Mouse (Mus musculus): ENCODE measurements around the gene Fbxo7. TPM values are rescaled to one million over a fixed set of nuclear protein-coding genes. Genes with fewer than 3 reads are reported as not detected.

The Fbxo7 gene
- 40.8 and 50.5 TPM in 2 replicates for polyA plus RNA-seq (2012; rRNA removed)

GRCm38 (mm10) chr10:86021749-86022473, at the start of gene Fbxo7:
Fbxo7 (plus strand) TSS chr10:86021972.
- peak; percentile 88 to 89 for DNase-seq
- peak within 1 kb of the TSS; percentile 87 for H3K27ac ChIP-seq (ENCODE audit: insufficient read depth, low read length)
- H3K4me1 ChIP-seq (ENCODE audit: control insufficient read depth, insufficient read depth, low read length), result no peaks in the 10 kb centered on the region; the same call in 1 of the 2 replicates
- H3K27me3 ChIP-seq (ENCODE audit: control insufficient read depth, insufficient read depth, low read length), result no peaks in the 10 kb centered on the region
- TF ChIP-seq CTCF (IDR thresholded peaks at IDR 0.05; ENCODE audit: borderline replicate concordance, insufficient read depth, low read depth, low read length) (peak; percentile 83), POLR2A (IDR thresholded peaks at IDR 0.05; ENCODE audit: borderline replicate concordance, insufficient read depth, low read length) (peak; percentile 41; the same call in 1 of the 2 replicates)
- H3K4me3 ChIP-seq (replicated peaks; ENCODE audit: insufficient read depth, low read depth, low read length), result peak within 1 kb of the TSS; percentile 77
- under 1% methylated on average over 82 of the region's 82 CpGs for whole genome bisulfite sequencing

- Histone ChIP-seq H3K27ac (ENCODE audit: insufficient read depth, low read length) (no peak overlapping the region), H3K27me3 (ENCODE audit: control insufficient read depth, insufficient read depth, low read length) (no peaks in the 10 kb centered on the region), H3K4me1 (ENCODE audit: control insufficient read depth, insufficient read depth, low read length) (no peaks in the 10 kb centered on the region), H3K4me3 (replicated peaks; ENCODE audit: insufficient read depth, low read depth, low read length) (no peak overlapping the region)
- TF ChIP-seq POLR2A (IDR thresholded peaks at IDR 0.05; ENCODE audit: borderline replicate concordance, insufficient read depth, low read length) (no peak), CTCF (IDR thresholded peaks at IDR 0.05; ENCODE audit: borderline replicate concordance, insufficient read depth, low read depth, low read length) (no peak)
- 42% methylated on average over 4 of the region's 4 CpGs for WGBS
- peak in 1 of 2 experiments; percentile 27 for DNase-seq
Observed at GRCm38 (mm10) chr10:85972915-85973314, 48.9 kb upstream of the Fbxo7 start.

GRCm38 (mm10) chr10:85989412-85990115, 32.2 kb upstream of the Fbxo7 start:
- WGBS, result 73% methylated on average over 6 of the region's 6 CpGs
- no peaks in the 10 kb centered on the region for H3K27me3 ChIP-seq (ENCODE audit: control insufficient read depth, insufficient read depth, low read length)
- no peak for TF ChIP-seq CTCF (IDR thresholded peaks at IDR 0.05; ENCODE audit: borderline replicate concordance, insufficient read depth, low read depth, low read length)
- no peak for TF ChIP-seq POLR2A (IDR thresholded peaks at IDR 0.05; ENCODE audit: borderline replicate concordance, insufficient read depth, low read length)
- no peaks in the 10 kb centered on the region for H3K4me1 ChIP-seq (ENCODE audit: control insufficient read depth, insufficient read depth, low read length)
- H3K27ac ChIP-seq (ENCODE audit: insufficient read depth, low read length), result no peak overlapping the region
- no peak overlapping the region for H3K4me3 ChIP-seq (replicated peaks; ENCODE audit: insufficient read depth, low read depth, low read length)
- no peak for DNase-seq

- Histone ChIP-seq H3K27ac (ENCODE audit: insufficient read depth, low read length) (no peak overlapping the region), H3K4me1 (ENCODE audit: control insufficient read depth, insufficient read depth, low read length) (no peaks in the 10 kb centered on the region), H3K27me3 (ENCODE audit: control insufficient read depth, insufficient read depth, low read length) (no peaks in the 10 kb centered on the region), H3K4me3 (replicated peaks; ENCODE audit: insufficient read depth, low read depth, low read length) (no peak overlapping the region)
- WGBS, result 87% methylated on average over 4 of the region's 4 CpGs
- TF ChIP-seq POLR2A (IDR thresholded peaks at IDR 0.05; ENCODE audit: borderline replicate concordance, insufficient read depth, low read length), result no peak
- TF ChIP-seq CTCF (IDR thresholded peaks at IDR 0.05; ENCODE audit: borderline replicate concordance, insufficient read depth, low read depth, low read length), result no peak
- no peak for DNase-seq
Observed at GRCm38 (mm10) chr10:85992412-85992811, 29.4 kb upstream of the Fbxo7 start.

GRCm38 (mm10) chr10:85993836-85994235, 27.9 kb upstream of the Fbxo7 start:
- no peaks in the 10 kb centered on the region for H3K27me3 ChIP-seq (ENCODE audit: control insufficient read depth, insufficient read depth, low read length)
- WGBS, result 87% methylated on average over 9 of the region's 9 CpGs
- no peak for TF ChIP-seq POLR2A (IDR thresholded peaks at IDR 0.05; ENCODE audit: borderline replicate concordance, insufficient read depth, low read length)
- no peak for TF ChIP-seq CTCF (IDR thresholded peaks at IDR 0.05; ENCODE audit: borderline replicate concordance, insufficient read depth, low read depth, low read length)

GRCm38 (mm10) chr10:85994543-85995104, 27.1 kb upstream of the Fbxo7 start:
- no peak overlapping the region for H3K4me3 ChIP-seq (replicated peaks; ENCODE audit: insufficient read depth, low read depth, low read length)
- H3K27ac ChIP-seq (ENCODE audit: insufficient read depth, low read length), result no peak overlapping the region
- H3K4me1 ChIP-seq (ENCODE audit: control insufficient read depth, insufficient read depth, low read length), result no peaks in the 10 kb centered on the region
- no peak for DNase-seq
- TF ChIP-seq CTCF (IDR thresholded peaks at IDR 0.05; ENCODE audit: borderline replicate concordance, insufficient read depth, low read depth, low read length) (no peak), POLR2A (IDR thresholded peaks at IDR 0.05; ENCODE audit: borderline replicate concordance, insufficient read depth, low read length) (no peak)
- H3K27me3 ChIP-seq (ENCODE audit: control insufficient read depth, insufficient read depth, low read length), result no peaks in the 10 kb centered on the region
- WGBS, result 83% methylated on average over 5 of the region's 5 CpGs

More at GRCm38 (mm10) chr10:85993836-85994235, 27.9 kb upstream of the Fbxo7 start:
- Histone ChIP-seq H3K4me1 (ENCODE audit: control insufficient read depth, insufficient read depth, low read length) (no peaks in the 10 kb centered on the region), H3K4me3 (replicated peaks; ENCODE audit: insufficient read depth, low read depth, low read length) (no peak overlapping the region), H3K27ac (ENCODE audit: insufficient read depth, low read length) (no peak overlapping the region)
- no peak for DNase-seq

GRCm38 (mm10) chr10:86000447-86000846, 21.3 kb upstream of the Fbxo7 start:
- WGBS, result 95% methylated on average over 4 of the region's 4 CpGs
- no peak for DNase-seq
- H3K27ac ChIP-seq (ENCODE audit: insufficient read depth, low read length), result no peak overlapping the region
- H3K4me1 ChIP-seq (ENCODE audit: control insufficient read depth, insufficient read depth, low read length), result no peaks in the 10 kb centered on the region
- H3K27me3 ChIP-seq (ENCODE audit: control insufficient read depth, insufficient read depth, low read length), result no peaks in the 10 kb centered on the region
- no peak overlapping the region for H3K4me3 ChIP-seq (replicated peaks; ENCODE audit: insufficient read depth, low read depth, low read length)
- TF ChIP-seq POLR2A (IDR thresholded peaks at IDR 0.05; ENCODE audit: borderline replicate concordance, insufficient read depth, low read length) (no peak), CTCF (IDR thresholded peaks at IDR 0.05; ENCODE audit: borderline replicate concordance, insufficient read depth, low read depth, low read length) (no peak)
